Mouse (Mus musculus): ENCODE results near the gene Olfml2b. TPM values are rescaled to one million over a fixed set of nuclear protein-coding genes. Genes with fewer than 3 reads are reported as not detected.

The Olfml2b gene
- 2.9 and 4.8 TPM in 2 replicates for polyA plus RNA-seq (2012; rRNA removed; ENCODE audit: low replicate concordance)

DNA sequence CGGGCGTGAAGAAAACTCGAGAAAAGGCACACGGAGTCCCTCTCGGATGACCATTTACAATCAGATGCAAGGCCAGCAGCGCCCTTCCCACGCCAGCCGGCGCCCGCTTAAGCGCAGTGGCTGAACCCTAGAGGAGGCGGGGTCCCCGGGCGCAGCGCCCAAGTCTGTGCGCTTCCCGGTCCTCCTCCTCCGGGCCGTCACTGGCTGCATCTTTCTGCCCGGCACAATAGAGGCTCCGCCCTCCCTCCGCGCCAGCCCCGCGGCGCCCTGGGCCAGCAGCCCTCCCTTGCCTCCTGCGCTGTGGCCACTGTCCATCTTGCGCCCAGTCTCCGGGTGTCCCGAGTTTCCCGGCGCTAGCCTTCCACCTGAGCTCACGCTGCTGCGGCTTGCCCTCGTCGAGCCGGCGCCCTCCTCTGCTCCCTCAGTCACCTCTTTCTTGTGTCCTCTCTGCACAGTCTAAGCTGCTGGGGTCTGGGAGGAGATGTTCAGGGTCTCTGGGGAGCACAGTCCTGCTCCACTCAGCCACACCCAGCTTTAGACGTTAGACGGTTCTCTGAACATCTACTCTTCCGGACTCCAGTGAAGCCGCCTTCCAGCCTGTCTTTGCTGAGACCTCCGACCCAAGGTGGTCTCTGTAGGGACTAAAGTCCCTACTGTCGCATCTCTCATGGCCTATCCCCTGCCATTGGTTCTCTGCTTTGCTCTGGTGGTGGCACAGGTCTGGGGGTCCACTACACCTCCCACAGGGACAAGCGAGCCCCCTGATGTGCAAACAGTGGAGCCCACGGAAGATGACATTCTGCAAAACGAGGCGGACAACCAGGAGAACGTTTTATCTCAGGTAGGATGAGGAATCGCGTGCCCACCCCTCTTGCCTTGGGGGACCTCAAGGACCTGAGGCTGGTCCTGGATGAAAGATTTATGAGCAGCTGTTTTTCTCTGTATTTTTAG lies at the start of gene Olfml2b:
Gene Olfml2b, plus strand, starts transcription at position 278 of the 951 bp plus-strand sequence.

Other genes starting within 250 kb of the Olfml2b start
- 11.8 and 36.7 TPM in 2 replicates for gene Nos1ap, start 54.7 kb upstream of the Olfml2b start, polyA plus RNA-seq (2012; rRNA removed; ENCODE audit: low replicate concordance)
- gene Atf6, start 223.2 kb downstream of the Olfml2b start, polyA plus RNA-seq (2012; rRNA removed; ENCODE audit: low replicate concordance): 4.0 and 6.1 TPM in 2 replicates
- 1.3 and 1.5 TPM in 2 replicates for gene Gm26620, start 240.5 kb downstream of the Olfml2b start, polyA plus RNA-seq (2012; rRNA removed; ENCODE audit: low replicate concordance)
- 5.7 and 6.8 TPM in 2 replicates for gene Dusp12, start 241.0 kb downstream of the Olfml2b start, polyA plus RNA-seq (2012; rRNA removed; ENCODE audit: low replicate concordance)

Data from duodenum, adult 2 months (tissue).